Mouse (Mus musculus): ENCODE results near the gene Abcc1. TPM values are rescaled to one million over a fixed set of nuclear protein-coding genes. Genes with fewer than 3 reads are reported as not detected.

The Abcc1 gene
- polyA plus RNA-seq, 1 experiment from 2014 or later: 12.5 TPM

GRCm38 (mm10) chr16:14476701-14477400 is 115.5 kb downstream of the Abcc1 start:
- H3K4me2 ChIP-seq (ENCODE audit: low read length): no peak overlapping the region
- H3K4me3 ChIP-seq (ENCODE audit: low read depth, low read length): no peak overlapping the region
- no peaks in the 10 kb centered on the region for H3K4me1 ChIP-seq (replicated peaks; ENCODE audit: control insufficient read depth, insufficient read depth, low read length)
- H3K27ac ChIP-seq (ENCODE audit: low read depth): no peak overlapping the region
- peaks cover 29% of the 10 kb centered on the region for H3K36me3 ChIP-seq (ENCODE audit: control insufficient read depth, insufficient read depth, low read length)
- 86% methylated on average over 9 of the region's 9 CpGs for WGBS
- no peak for DNase-seq (ENCODE audit: low spot score)
- H3K9ac ChIP-seq (ENCODE audit: low read length): no peak overlapping the region
- no peaks in the 10 kb centered on the region for H3K9me3 ChIP-seq (ENCODE audit: control insufficient read depth, low read length)
- no peaks in the 10 kb centered on the region for H3K27me3 ChIP-seq (replicated peaks; ENCODE audit: control insufficient read depth, insufficient read depth, low read length)
- no peak for ATAC-seq (replicated peaks; ENCODE audit: low FRiP score, low TSS enrichment, low read depth)

GRCm38 (mm10) chr16:14477510-14478300 is 116.3 kb downstream of the Abcc1 start:
- H3K4me2 ChIP-seq (ENCODE audit: low read length): no peak overlapping the region
- H3K27ac ChIP-seq (ENCODE audit: low read depth): no peak overlapping the region
- no peaks in the 10 kb centered on the region for H3K27me3 ChIP-seq (replicated peaks; ENCODE audit: control insufficient read depth, insufficient read depth, low read length)
- no peak overlapping the region for H3K9ac ChIP-seq (ENCODE audit: low read length)
- no peaks in the 10 kb centered on the region for H3K4me1 ChIP-seq (replicated peaks; ENCODE audit: control insufficient read depth, insufficient read depth, low read length)
- H3K9me3 ChIP-seq (ENCODE audit: control insufficient read depth, low read length): no peaks in the 10 kb centered on the region
- H3K36me3 ChIP-seq (ENCODE audit: control insufficient read depth, insufficient read depth, low read length): peaks cover 24% of the 10 kb centered on the region
- ATAC-seq (replicated peaks; ENCODE audit: low FRiP score, low TSS enrichment, low read depth) (no peak), DNase-seq (ENCODE audit: low spot score) (no peak)
- WGBS: 66% methylated on average over 10 of the region's 10 CpGs
- no peak overlapping the region for H3K4me3 ChIP-seq (ENCODE audit: low read depth, low read length)

GRCm38 (mm10) chr16:14479641-14480040 is 118.3 kb downstream of the Abcc1 start:
- Histone ChIP-seq H3K4me2 (ENCODE audit: low read length) (no peak overlapping the region), H3K9ac (ENCODE audit: low read length) (no peak overlapping the region), H3K27me3 (replicated peaks; ENCODE audit: control insufficient read depth, insufficient read depth, low read length) (no peaks in the 10 kb centered on the region), H3K27ac (ENCODE audit: low read depth) (no peak overlapping the region), H3K36me3 (ENCODE audit: control insufficient read depth, insufficient read depth, low read length) (0 out of 2 replicates have a peak, but pooled peaks cover 6% of the 10 kb centered on the region), H3K4me1 (replicated peaks; ENCODE audit: control insufficient read depth, insufficient read depth, low read length) (no peaks in the 10 kb centered on the region), H3K4me3 (ENCODE audit: low read depth, low read length) (no peak overlapping the region), H3K9me3 (ENCODE audit: control insufficient read depth, low read length) (no peaks in the 10 kb centered on the region)
- DNase-seq (ENCODE audit: low spot score): no peak
- ATAC-seq (replicated peaks; ENCODE audit: low FRiP score, low TSS enrichment, low read depth): no peak
- 93% methylated on average over 2 of the region's 2 CpGs for WGBS

GRCm38 (mm10) chr16:14483221-14483620 is 121.9 kb downstream of the Abcc1 start:
- no peak for DNase-seq (ENCODE audit: low spot score)
- WGBS: 74% methylated on average over 1 of the region's 1 CpGs
- ATAC-seq (replicated peaks; ENCODE audit: low FRiP score, low TSS enrichment, low read depth): no peak

GRCm38 (mm10) chr16:14493491-14494114 is 132.2 kb downstream of the Abcc1 start:
- Histone ChIP-seq H3K36me3 (ENCODE audit: control insufficient read depth, insufficient read depth, low read length) (no peaks in the 10 kb centered on the region), H3K4me1 (replicated peaks; ENCODE audit: control insufficient read depth, insufficient read depth, low read length) (no peaks in the 10 kb centered on the region), H3K4me2 (ENCODE audit: low read length) (no peak overlapping the region), H3K27me3 (replicated peaks; ENCODE audit: control insufficient read depth, insufficient read depth, low read length) (no peaks in the 10 kb centered on the region), H3K4me3 (ENCODE audit: low read depth, low read length) (no peak overlapping the region), H3K9me3 (ENCODE audit: control insufficient read depth, low read length) (no peaks in the 10 kb centered on the region), H3K9ac (ENCODE audit: low read length) (no peak overlapping the region), H3K27ac (ENCODE audit: low read depth) (no peak overlapping the region)
- ATAC-seq (replicated peaks; ENCODE audit: low FRiP score, low TSS enrichment, low read depth) (no peak), DNase-seq (ENCODE audit: low spot score) (no peak)
- WGBS: 88% methylated on average over 2 of the region's 2 CpGs

More at GRCm38 (mm10) chr16:14483221-14483620, 121.9 kb downstream of the Abcc1 start:
- Histone ChIP-seq H3K4me2 (ENCODE audit: low read length) (no peak overlapping the region), H3K36me3 (ENCODE audit: control insufficient read depth, insufficient read depth, low read length) (no peaks in the 10 kb centered on the region), H3K4me1 (replicated peaks; ENCODE audit: control insufficient read depth, insufficient read depth, low read length) (no peaks in the 10 kb centered on the region), H3K9me3 (ENCODE audit: control insufficient read depth, low read length) (no peaks in the 10 kb centered on the region), H3K27ac (ENCODE audit: low read depth) (no peak overlapping the region), H3K27me3 (replicated peaks; ENCODE audit: control insufficient read depth, insufficient read depth, low read length) (no peaks in the 10 kb centered on the region), H3K9ac (ENCODE audit: low read length) (no peak overlapping the region), H3K4me3 (ENCODE audit: low read depth, low read length) (no peak overlapping the region)

GRCm38 (mm10) chr16:14501649-14502360 is 140.4 kb downstream of the Abcc1 start:
- Histone ChIP-seq H3K9ac (ENCODE audit: low read length) (no peak overlapping the region), H3K27me3 (replicated peaks; ENCODE audit: control insufficient read depth, insufficient read depth, low read length) (no peaks in the 10 kb centered on the region), H3K27ac (ENCODE audit: low read depth) (no peak overlapping the region), H3K4me2 (ENCODE audit: low read length) (no peak overlapping the region), H3K4me1 (replicated peaks; ENCODE audit: control insufficient read depth, insufficient read depth, low read length) (no peaks in the 10 kb centered on the region), H3K9me3 (ENCODE audit: control insufficient read depth, low read length) (no peaks in the 10 kb centered on the region), H3K36me3 (ENCODE audit: control insufficient read depth, insufficient read depth, low read length) (no peaks in the 10 kb centered on the region), H3K4me3 (ENCODE audit: low read depth, low read length) (no peak overlapping the region)
- WGBS: 84% methylated on average over 8 of the region's 8 CpGs
- DNase-seq (ENCODE audit: low spot score) (no peak), ATAC-seq (replicated peaks; ENCODE audit: low FRiP score, low TSS enrichment, low read depth) (no peak)

GRCm38 (mm10) chr16:14506461-14506860 is 145.1 kb downstream of the Abcc1 start:
- no peaks in the 10 kb centered on the region for H3K36me3 ChIP-seq (ENCODE audit: control insufficient read depth, insufficient read depth, low read length)
- no peaks in the 10 kb centered on the region for H3K9me3 ChIP-seq (ENCODE audit: control insufficient read depth, low read length)
- H3K27me3 ChIP-seq (replicated peaks; ENCODE audit: control insufficient read depth, insufficient read depth, low read length): no peaks in the 10 kb centered on the region
- no peak overlapping the region for H3K27ac ChIP-seq (ENCODE audit: low read depth)
- DNase-seq (ENCODE audit: low spot score): no peak
- H3K4me1 ChIP-seq (replicated peaks; ENCODE audit: control insufficient read depth, insufficient read depth, low read length): no peaks in the 10 kb centered on the region
- 14% methylated on average over 2 of the region's 2 CpGs for whole genome bisulfite sequencing
- H3K4me3 ChIP-seq (ENCODE audit: low read depth, low read length): no peak overlapping the region
- ATAC-seq (replicated peaks; ENCODE audit: low FRiP score, low TSS enrichment, low read depth): no peak
- no peak overlapping the region for H3K4me2 ChIP-seq (ENCODE audit: low read length)
- no peak overlapping the region for H3K9ac ChIP-seq (ENCODE audit: low read length)

All from intestine, embryonic 14.5 days (tissue).